Mouse (Mus musculus) megakaryocyte, embryonic 14.5 days (primary cell): ENCODE measurements around the gene Slc44a3.

ENCODE experiments used
- FLI1 ChIP-seq: IDR thresholded peaks from 2 replicates; pipeline ENCODE4 v1.6.1; 2012; ENCODE audit warnings: low read length, inconsistent platforms, mixed read lengths
- GATA1 ChIP-seq: IDR thresholded peaks from 3 replicates; pipeline ENCODE4 v1.6.1; 2012; ENCODE audit warnings: mixed read lengths, low read length, inconsistent platforms, borderline replicate concordance

DNA sequence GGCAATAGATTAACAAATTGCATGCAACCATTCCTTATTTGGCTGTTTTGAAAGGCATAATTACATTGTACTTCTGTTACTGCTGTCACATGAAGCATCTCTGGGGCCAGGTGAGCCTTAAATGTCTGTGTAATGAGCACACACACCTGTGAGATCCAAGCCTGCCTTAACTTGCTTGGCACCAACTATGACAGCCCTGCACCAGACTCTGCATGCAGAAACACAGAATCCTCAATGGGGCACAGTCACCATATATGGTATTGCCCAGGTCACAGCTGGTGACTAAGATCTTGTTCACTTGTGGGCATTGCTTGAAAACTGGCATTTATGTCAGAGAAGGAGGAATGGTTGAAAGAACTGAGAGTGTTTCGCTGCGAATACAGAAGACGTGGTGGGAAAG is 69.4 kb downstream of the Slc44a3 start:
- no peak for TF ChIP-seq FLI1
- no peak for TF ChIP-seq GATA1
